Mouse (Mus musculus): ENCODE measurements around the gene Dad1. TPM values are rescaled to one million over a fixed set of nuclear protein-coding genes. Genes with fewer than 3 reads are reported as not detected.

Gene Dad1
- polyA plus RNA-seq, 1 experiment from 2014 or later: 256 TPM

DNA sequence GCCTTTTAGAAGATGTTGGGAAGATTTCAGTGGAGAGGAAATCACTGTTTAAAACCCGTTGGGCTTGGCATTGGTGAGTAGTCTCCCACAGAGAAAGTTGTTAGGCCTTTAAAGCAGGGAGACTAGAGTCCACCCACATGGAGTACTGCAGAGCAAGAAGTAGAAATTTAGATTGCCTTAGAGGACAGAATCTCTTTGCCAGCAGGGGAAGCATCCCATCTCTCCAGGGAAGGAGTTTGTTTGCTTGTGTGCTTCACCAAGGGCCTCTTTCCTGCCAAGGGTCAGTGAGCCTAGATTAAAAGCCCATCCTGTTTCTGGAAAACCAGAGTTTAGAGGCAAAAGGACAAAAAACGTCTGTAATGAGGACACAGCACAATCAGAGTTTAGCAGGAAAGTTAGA is 39.4 kb downstream of the Dad1 start:
- DNase-seq (ENCODE audit: low spot score) (no peak), ATAC-seq (replicated peaks; ENCODE audit: insufficient number of reproducible peaks, low FRiP score, low TSS enrichment, low read depth) (no peak)
- no peak overlapping the region for H3K4me2 ChIP-seq (ENCODE audit: low read depth, low read length)
- H3K9me3 ChIP-seq (replicated peaks; ENCODE audit: control insufficient read depth, low read length): no peaks in the 10 kb centered on the region
- no peak overlapping the region for H3K9ac ChIP-seq (replicated peaks; ENCODE audit: low read length)
- no peak overlapping the region for H3K27ac ChIP-seq (replicated peaks; ENCODE audit: low read depth, low read length)
- no peaks in the 10 kb centered on the region for H3K36me3 ChIP-seq (replicated peaks; ENCODE audit: control insufficient read depth, insufficient read depth, low read depth, low read length)
- peaks cover 4% of the 10 kb centered on the region; the same call in 1 of the 2 replicates for H3K4me1 ChIP-seq (ENCODE audit: control insufficient read depth, insufficient read depth, low read length)
- H3K27me3 ChIP-seq (ENCODE audit: control insufficient read depth, insufficient read depth, low read length): no peaks in the 10 kb centered on the region
- no peak overlapping the region for H3K4me3 ChIP-seq (ENCODE audit: low read depth, low read length)
- 34% methylated on average over 2 of the region's 2 CpGs for WGBS

DNA sequence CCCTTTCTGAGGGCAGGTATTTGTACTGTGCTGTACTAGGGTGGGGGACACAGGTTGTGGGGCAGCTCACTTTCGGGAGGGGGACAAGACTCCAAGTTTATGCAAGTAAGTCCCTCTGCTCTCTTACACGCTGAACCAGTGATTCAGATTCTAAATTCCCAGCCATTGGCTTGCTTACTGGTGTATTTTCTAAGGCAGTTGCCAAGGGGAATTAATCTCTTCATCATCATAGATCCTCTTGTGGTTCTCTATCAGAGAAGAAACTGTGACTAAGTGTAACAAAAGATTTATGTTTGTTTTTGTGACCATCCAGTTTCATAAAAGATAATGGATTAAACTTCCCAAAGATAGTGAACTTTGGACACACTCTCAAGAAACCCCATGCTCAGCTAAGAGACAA is 40.2 kb downstream of the Dad1 start:
- no peak for DNase-seq (ENCODE audit: low spot score)
- no peak for ATAC-seq (replicated peaks; ENCODE audit: insufficient number of reproducible peaks, low FRiP score, low TSS enrichment, low read depth)
- H3K9ac ChIP-seq (replicated peaks; ENCODE audit: low read length): no peak overlapping the region
- H3K4me1 ChIP-seq (ENCODE audit: control insufficient read depth, insufficient read depth, low read length): no peaks in the 10 kb centered on the region
- WGBS: 77% methylated on average over 2 of the region's 2 CpGs
- H3K4me2 ChIP-seq (ENCODE audit: low read depth, low read length): no peak overlapping the region
- no peaks in the 10 kb centered on the region for H3K36me3 ChIP-seq (replicated peaks; ENCODE audit: control insufficient read depth, insufficient read depth, low read depth, low read length)
- no peaks in the 10 kb centered on the region for H3K27me3 ChIP-seq (ENCODE audit: control insufficient read depth, insufficient read depth, low read length)
- H3K4me3 ChIP-seq (ENCODE audit: low read depth, low read length): no peak overlapping the region
- H3K27ac ChIP-seq (replicated peaks; ENCODE audit: low read depth, low read length): no peak overlapping the region
- H3K9me3 ChIP-seq (replicated peaks; ENCODE audit: control insufficient read depth, low read length): no peaks in the 10 kb centered on the region

DNA sequence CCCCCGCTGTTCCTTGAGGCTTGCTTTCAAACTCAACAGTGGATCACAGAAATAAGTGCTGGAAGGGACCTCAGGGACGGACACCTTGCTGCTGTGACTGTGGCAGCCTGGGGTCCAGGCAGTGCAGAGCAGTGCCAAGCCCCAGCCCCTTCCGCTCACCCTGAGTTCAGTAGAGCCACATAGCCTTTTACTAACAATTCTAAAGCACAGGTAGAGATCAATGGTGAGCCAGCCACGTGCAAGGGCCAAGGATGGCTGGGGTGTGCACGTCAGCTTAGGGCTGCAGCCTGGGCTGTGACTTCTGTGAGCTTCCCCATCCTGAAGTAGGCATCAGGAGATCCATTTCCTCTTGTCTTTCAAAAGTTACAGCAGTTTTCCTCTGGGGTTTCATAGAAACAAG is 42.1 kb downstream of the Dad1 start:
- Histone ChIP-seq H3K4me1 (ENCODE audit: control insufficient read depth, insufficient read depth, low read length) (no peaks in the 10 kb centered on the region), H3K9ac (replicated peaks; ENCODE audit: low read length) (no peak overlapping the region), H3K4me3 (ENCODE audit: low read depth, low read length) (no peak overlapping the region), H3K27ac (replicated peaks; ENCODE audit: low read depth, low read length) (no peak overlapping the region), H3K36me3 (replicated peaks; ENCODE audit: control insufficient read depth, insufficient read depth, low read depth, low read length) (no peaks in the 10 kb centered on the region), H3K9me3 (replicated peaks; ENCODE audit: control insufficient read depth, low read length) (no peaks in the 10 kb centered on the region), H3K27me3 (ENCODE audit: control insufficient read depth, insufficient read depth, low read length) (no peaks in the 10 kb centered on the region), H3K4me2 (ENCODE audit: low read depth, low read length) (no peak overlapping the region)
- DNase-seq (ENCODE audit: low spot score): no peak
- ATAC-seq (replicated peaks; ENCODE audit: insufficient number of reproducible peaks, low FRiP score, low TSS enrichment, low read depth): no peak
- WGBS: 88% methylated on average over 5 of the region's 5 CpGs

DNA sequence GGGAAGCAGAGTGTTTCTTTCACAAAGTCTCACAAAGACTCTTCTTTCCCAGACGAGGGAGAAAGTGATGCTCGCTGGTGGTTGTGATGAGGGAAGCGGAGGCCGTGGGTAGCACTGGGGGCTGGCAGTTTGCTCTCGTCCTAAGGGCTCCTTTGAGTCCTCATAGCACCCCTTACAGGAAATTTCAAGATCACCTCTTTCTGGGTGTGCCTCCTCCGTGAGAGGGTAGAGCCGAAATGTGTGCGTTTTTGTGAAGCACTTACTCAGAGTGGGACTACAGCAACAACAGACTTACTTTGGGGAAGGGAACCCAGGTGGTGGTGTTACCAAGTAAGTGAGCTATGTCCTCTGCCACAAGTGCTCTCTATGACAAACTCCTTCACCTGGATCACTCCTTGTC is 42.7 kb downstream of the Dad1 start:
- Histone ChIP-seq H3K9ac (replicated peaks; ENCODE audit: low read length) (no peak overlapping the region), H3K4me3 (ENCODE audit: low read depth, low read length) (no peak overlapping the region), H3K36me3 (replicated peaks; ENCODE audit: control insufficient read depth, insufficient read depth, low read depth, low read length) (no peaks in the 10 kb centered on the region), H3K4me1 (ENCODE audit: control insufficient read depth, insufficient read depth, low read length) (no peaks in the 10 kb centered on the region), H3K27ac (replicated peaks; ENCODE audit: low read depth, low read length) (no peak overlapping the region), H3K4me2 (ENCODE audit: low read depth, low read length) (no peak overlapping the region), H3K9me3 (replicated peaks; ENCODE audit: control insufficient read depth, low read length) (no peaks in the 10 kb centered on the region), H3K27me3 (ENCODE audit: control insufficient read depth, insufficient read depth, low read length) (no peaks in the 10 kb centered on the region)
- ATAC-seq (replicated peaks; ENCODE audit: insufficient number of reproducible peaks, low FRiP score, low TSS enrichment, low read depth) (no peak), DNase-seq (ENCODE audit: low spot score) (no peak)
- 87% methylated on average over 8 of the region's 8 CpGs for WGBS

DNA sequence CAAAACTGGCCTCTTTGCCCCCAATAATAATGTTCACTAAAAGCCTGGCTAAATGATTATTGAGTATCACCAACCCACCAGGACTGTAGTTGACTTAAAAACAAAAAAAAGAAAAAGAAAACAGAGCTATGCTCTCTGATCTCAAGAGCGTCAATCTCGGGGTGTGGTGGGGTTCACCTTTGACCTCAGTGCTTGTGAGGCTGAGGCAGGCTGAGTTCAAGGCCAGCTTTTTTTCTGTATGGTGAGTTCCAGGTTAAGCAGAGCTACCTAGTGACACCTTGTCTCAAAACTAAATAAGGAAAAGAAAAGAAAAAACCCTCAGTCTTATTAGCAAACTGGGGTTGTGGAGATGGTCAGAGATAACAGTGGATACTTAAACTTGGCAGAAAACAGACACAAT is 43.5 kb downstream of the Dad1 start:
- DNase-seq (ENCODE audit: low spot score): no peak
- no peak overlapping the region for H3K4me3 ChIP-seq (ENCODE audit: low read depth, low read length)
- no peaks in the 10 kb centered on the region for H3K36me3 ChIP-seq (replicated peaks; ENCODE audit: control insufficient read depth, insufficient read depth, low read depth, low read length)
- 88% methylated on average over 2 of the region's 2 CpGs for WGBS
- H3K9ac ChIP-seq (replicated peaks; ENCODE audit: low read length): no peak overlapping the region
- H3K27me3 ChIP-seq (ENCODE audit: control insufficient read depth, insufficient read depth, low read length): no peaks in the 10 kb centered on the region
- no peaks in the 10 kb centered on the region for H3K9me3 ChIP-seq (replicated peaks; ENCODE audit: control insufficient read depth, low read length)
- ATAC-seq (replicated peaks; ENCODE audit: insufficient number of reproducible peaks, low FRiP score, low TSS enrichment, low read depth): no peak
- H3K4me1 ChIP-seq (ENCODE audit: control insufficient read depth, insufficient read depth, low read length): no peaks in the 10 kb centered on the region
- no peak overlapping the region for H3K4me2 ChIP-seq (ENCODE audit: low read depth, low read length)
- no peak overlapping the region for H3K27ac ChIP-seq (replicated peaks; ENCODE audit: low read depth, low read length)

DNA sequence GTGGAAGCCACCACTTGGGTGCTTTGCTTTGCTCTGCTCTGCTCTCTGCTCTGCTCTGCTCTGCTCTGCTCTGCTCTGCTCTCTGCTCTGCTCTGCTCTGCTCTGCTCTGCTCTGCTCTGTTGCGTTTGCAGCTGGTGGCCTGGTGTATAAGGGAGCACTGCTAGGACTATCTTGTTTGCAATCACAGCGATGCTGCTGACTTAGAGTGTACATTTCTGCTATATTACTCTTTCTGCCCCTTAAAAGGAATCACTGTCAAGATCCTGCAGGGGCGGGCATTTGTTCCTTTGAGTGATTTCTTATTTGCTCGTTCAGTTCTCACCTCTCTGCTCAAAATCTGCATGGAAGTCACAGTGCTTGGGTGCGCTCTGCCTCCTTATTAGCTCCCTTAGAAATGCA is 44.0 kb downstream of the Dad1 start:
- no peaks in the 10 kb centered on the region for H3K9me3 ChIP-seq (replicated peaks; ENCODE audit: control insufficient read depth, low read length)
- H3K27ac ChIP-seq (replicated peaks; ENCODE audit: low read depth, low read length): no peak overlapping the region
- H3K27me3 ChIP-seq (ENCODE audit: control insufficient read depth, insufficient read depth, low read length): no peaks in the 10 kb centered on the region
- H3K4me2 ChIP-seq (ENCODE audit: low read depth, low read length): no peak overlapping the region
- WGBS: 84% methylated on average over 5 of the region's 5 CpGs
- H3K4me1 ChIP-seq (ENCODE audit: control insufficient read depth, insufficient read depth, low read length): no peaks in the 10 kb centered on the region
- no peaks in the 10 kb centered on the region for H3K36me3 ChIP-seq (replicated peaks; ENCODE audit: control insufficient read depth, insufficient read depth, low read depth, low read length)
- H3K4me3 ChIP-seq (ENCODE audit: low read depth, low read length): no peak overlapping the region
- ATAC-seq (replicated peaks; ENCODE audit: insufficient number of reproducible peaks, low FRiP score, low TSS enrichment, low read depth) (no peak), DNase-seq (ENCODE audit: low spot score) (no peak)
- H3K9ac ChIP-seq (replicated peaks; ENCODE audit: low read length): no peak overlapping the region

DNA sequence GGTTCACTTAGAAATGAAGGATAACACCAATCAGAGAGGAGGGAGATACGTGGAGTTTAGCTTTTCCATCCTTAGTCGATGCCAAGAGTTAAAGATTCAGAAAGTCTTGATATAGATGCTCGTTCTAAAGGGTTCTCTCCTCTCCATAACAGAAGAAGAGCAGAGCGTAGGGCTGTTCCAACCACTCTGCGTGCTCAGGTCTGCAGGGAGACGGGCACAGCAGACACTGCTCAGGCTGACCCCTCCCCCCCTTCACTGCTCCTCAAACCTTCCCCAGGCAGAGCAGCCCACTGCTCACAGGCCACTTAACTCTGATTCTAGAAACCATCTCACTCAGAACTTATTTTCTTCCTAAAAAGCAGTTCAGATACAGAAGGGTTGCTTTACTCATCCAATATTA is 45.2 kb downstream of the Dad1 start:
- H3K4me3 ChIP-seq (ENCODE audit: low read depth, low read length): no peak overlapping the region
- H3K9ac ChIP-seq (replicated peaks; ENCODE audit: low read length): no peak overlapping the region
- WGBS: 73% methylated on average over 6 of the region's 6 CpGs
- ATAC-seq (replicated peaks; ENCODE audit: insufficient number of reproducible peaks, low FRiP score, low TSS enrichment, low read depth): no peak
- no peaks in the 10 kb centered on the region for H3K36me3 ChIP-seq (replicated peaks; ENCODE audit: control insufficient read depth, insufficient read depth, low read depth, low read length)
- no peak overlapping the region for H3K27ac ChIP-seq (replicated peaks; ENCODE audit: low read depth, low read length)
- H3K9me3 ChIP-seq (replicated peaks; ENCODE audit: control insufficient read depth, low read length): no peaks in the 10 kb centered on the region
- H3K4me1 ChIP-seq (ENCODE audit: control insufficient read depth, insufficient read depth, low read length): no peaks in the 10 kb centered on the region
- no peak overlapping the region for H3K4me2 ChIP-seq (ENCODE audit: low read depth, low read length)
- H3K27me3 ChIP-seq (ENCODE audit: control insufficient read depth, insufficient read depth, low read length): no peaks in the 10 kb centered on the region
- DNase-seq (ENCODE audit: low spot score): no peak

DNA sequence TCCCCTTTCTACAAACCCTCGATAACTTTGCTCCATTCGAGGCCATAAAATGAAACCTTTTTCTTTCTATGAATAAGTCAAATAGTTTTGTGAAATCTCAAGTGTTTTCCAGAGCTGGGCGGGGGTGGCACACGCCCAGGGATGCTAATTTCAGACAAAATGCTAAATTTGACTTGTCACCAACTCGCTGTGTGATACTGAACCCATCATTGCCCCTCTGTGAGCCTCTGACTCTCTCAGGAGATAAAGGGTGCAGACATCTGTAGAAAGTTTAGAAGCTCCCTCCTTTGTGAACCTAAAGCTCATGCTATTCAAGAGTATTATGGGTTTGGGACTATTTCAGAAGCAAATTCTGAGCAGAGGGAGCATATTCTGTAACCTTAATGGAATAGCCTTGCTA is 46.0 kb downstream of the Dad1 start:
- no peaks in the 10 kb centered on the region for H3K36me3 ChIP-seq (replicated peaks; ENCODE audit: control insufficient read depth, insufficient read depth, low read depth, low read length)
- 85% methylated on average over 5 of the region's 5 CpGs for WGBS
- no peaks in the 10 kb centered on the region for H3K27me3 ChIP-seq (ENCODE audit: control insufficient read depth, insufficient read depth, low read length)
- ATAC-seq (replicated peaks; ENCODE audit: insufficient number of reproducible peaks, low FRiP score, low TSS enrichment, low read depth): no peak
- no peak overlapping the region for H3K27ac ChIP-seq (replicated peaks; ENCODE audit: low read depth, low read length)
- H3K4me2 ChIP-seq (ENCODE audit: low read depth, low read length): no peak overlapping the region
- no peak overlapping the region for H3K9ac ChIP-seq (replicated peaks; ENCODE audit: low read length)
- no peak overlapping the region for H3K4me3 ChIP-seq (ENCODE audit: low read depth, low read length)
- DNase-seq (ENCODE audit: low spot score): no peak
- H3K4me1 ChIP-seq (ENCODE audit: control insufficient read depth, insufficient read depth, low read length): no peaks in the 10 kb centered on the region
- no peaks in the 10 kb centered on the region for H3K9me3 ChIP-seq (replicated peaks; ENCODE audit: control insufficient read depth, low read length)

Measured in embryonic facial prominence, embryonic 11.5 days (tissue).